Mouse (Mus musculus): ENCODE data around the gene Nr1i3. TPM values are rescaled to one million over a fixed set of nuclear protein-coding genes. Genes with fewer than 3 reads are reported as not detected.
A peak's percentile ranks its signal among the peaks of the same experiment; 100 is the strongest.

The Nr1i3 gene
- polyA plus RNA-seq, 1 experiment: not detected

GRCm38 (mm10) chr1:171245353-171245752 is 31.6 kb downstream of the Nr1i3 start:
- H3K27ac ChIP-seq (ENCODE audit: insufficient read depth, low read length): no peak overlapping the region
- H3K27me3 ChIP-seq (ENCODE audit: control insufficient read depth, insufficient read depth, low read length): no peaks in the 10 kb centered on the region
- H3K4me3 ChIP-seq (ENCODE audit: extremely low read depth, insufficient read depth, insufficient read length): no peak overlapping the region
- TF ChIP-seq CTCF (IDR thresholded peaks at IDR 0.05; ENCODE audit: extremely low read depth, insufficient read depth, insufficient read length, insufficient replicate concordance): no peak
- TF ChIP-seq POLR2A (IDR thresholded peaks at IDR 0.05; ENCODE audit: low read depth, low read length): no peak
- H3K4me1 ChIP-seq (ENCODE audit: control insufficient read depth, insufficient read depth, insufficient read length): peaks cover 4% of the 10 kb centered on the region; the same call in 1 of the 2 replicates
- peaks cover 16% of the 10 kb centered on the region for H3K36me3 ChIP-seq (ENCODE audit: control insufficient read depth, insufficient read depth, low read length)
- no peak for DNase-seq (ENCODE audit: low read depth in 1 of 2, low spot score in 2 of 2)
- 93% methylated on average over 8 of the region's 8 CpGs for WGBS

GRCm38 (mm10) chr1:171246709-171247452 is 33.1 kb downstream of the Nr1i3 start:
- Histone ChIP-seq H3K27me3 (ENCODE audit: control insufficient read depth, insufficient read depth, low read length) (0 out of 2 replicates have a peak, but pooled peaks cover 1% of the 10 kb centered on the region), H3K4me1 (ENCODE audit: control insufficient read depth, insufficient read depth, insufficient read length) (peaks cover 4% of the 10 kb centered on the region; the same call in 1 of the 2 replicates), H3K36me3 (ENCODE audit: control insufficient read depth, insufficient read depth, low read length) (peaks cover 9% of the 10 kb centered on the region), H3K27ac (ENCODE audit: insufficient read depth, low read length) (peak overlapping the region; percentile 67), H3K4me3 (ENCODE audit: extremely low read depth, insufficient read depth, insufficient read length) (peak overlapping the region; percentile 84)
- DNase-seq (ENCODE audit: low read depth in 1 of 2, low spot score in 2 of 2): peak; percentile 94 to 96
- TF ChIP-seq POLR2A (IDR thresholded peaks at IDR 0.05; ENCODE audit: low read depth, low read length): peak; percentile 77
- TF ChIP-seq CTCF (IDR thresholded peaks at IDR 0.05; ENCODE audit: extremely low read depth, insufficient read depth, insufficient read length, insufficient replicate concordance): peak; percentile 87
- WGBS: 1% methylated on average over 41 of the region's 41 CpGs

GRCm38 (mm10) chr1:171247453-171247841 is 33.7 kb downstream of the Nr1i3 start:
- Histone ChIP-seq H3K4me1 (ENCODE audit: control insufficient read depth, insufficient read depth, insufficient read length) (peaks cover 4% of the 10 kb centered on the region; the same call in 1 of the 2 replicates), H3K36me3 (ENCODE audit: control insufficient read depth, insufficient read depth, low read length) (peaks cover 6% of the 10 kb centered on the region), H3K27ac (ENCODE audit: insufficient read depth, low read length) (peak overlapping the region; percentile 67), H3K27me3 (ENCODE audit: control insufficient read depth, insufficient read depth, low read length) (0 out of 2 replicates have a peak, but pooled peaks cover 1% of the 10 kb centered on the region), H3K4me3 (ENCODE audit: extremely low read depth, insufficient read depth, insufficient read length) (peak overlapping the region; percentile 61)
- no peak for TF ChIP-seq POLR2A (IDR thresholded peaks at IDR 0.05; ENCODE audit: low read depth, low read length)
- no peak for DNase-seq (ENCODE audit: low read depth in 1 of 2, low spot score in 2 of 2)
- 21% methylated on average over 13 of the region's 13 CpGs for WGBS

GRCm38 (mm10) chr1:171247916-171248315 is 34.1 kb downstream of the Nr1i3 start:
- Histone ChIP-seq H3K27me3 (ENCODE audit: control insufficient read depth, insufficient read depth, low read length) (0 out of 2 replicates have a peak, but pooled peaks cover 1% of the 10 kb centered on the region), H3K4me3 (ENCODE audit: extremely low read depth, insufficient read depth, insufficient read length) (no peak overlapping the region), H3K36me3 (ENCODE audit: control insufficient read depth, insufficient read depth, low read length) (peaks cover 2% of the 10 kb centered on the region; the same call in 1 of the 2 replicates), H3K4me1 (ENCODE audit: control insufficient read depth, insufficient read depth, insufficient read length) (peaks cover 4% of the 10 kb centered on the region; the same call in 1 of the 2 replicates), H3K27ac (ENCODE audit: insufficient read depth, low read length) (peak overlapping the region; percentile 18)
- WGBS: 59% methylated on average over 4 of the region's 4 CpGs
- no peak for DNase-seq (ENCODE audit: low read depth in 1 of 2, low spot score in 2 of 2)
- no peak for TF ChIP-seq POLR2A (IDR thresholded peaks at IDR 0.05; ENCODE audit: low read depth, low read length)
- TF ChIP-seq CTCF (IDR thresholded peaks at IDR 0.05; ENCODE audit: extremely low read depth, insufficient read depth, insufficient read length, insufficient replicate concordance): no peak

DNA sequence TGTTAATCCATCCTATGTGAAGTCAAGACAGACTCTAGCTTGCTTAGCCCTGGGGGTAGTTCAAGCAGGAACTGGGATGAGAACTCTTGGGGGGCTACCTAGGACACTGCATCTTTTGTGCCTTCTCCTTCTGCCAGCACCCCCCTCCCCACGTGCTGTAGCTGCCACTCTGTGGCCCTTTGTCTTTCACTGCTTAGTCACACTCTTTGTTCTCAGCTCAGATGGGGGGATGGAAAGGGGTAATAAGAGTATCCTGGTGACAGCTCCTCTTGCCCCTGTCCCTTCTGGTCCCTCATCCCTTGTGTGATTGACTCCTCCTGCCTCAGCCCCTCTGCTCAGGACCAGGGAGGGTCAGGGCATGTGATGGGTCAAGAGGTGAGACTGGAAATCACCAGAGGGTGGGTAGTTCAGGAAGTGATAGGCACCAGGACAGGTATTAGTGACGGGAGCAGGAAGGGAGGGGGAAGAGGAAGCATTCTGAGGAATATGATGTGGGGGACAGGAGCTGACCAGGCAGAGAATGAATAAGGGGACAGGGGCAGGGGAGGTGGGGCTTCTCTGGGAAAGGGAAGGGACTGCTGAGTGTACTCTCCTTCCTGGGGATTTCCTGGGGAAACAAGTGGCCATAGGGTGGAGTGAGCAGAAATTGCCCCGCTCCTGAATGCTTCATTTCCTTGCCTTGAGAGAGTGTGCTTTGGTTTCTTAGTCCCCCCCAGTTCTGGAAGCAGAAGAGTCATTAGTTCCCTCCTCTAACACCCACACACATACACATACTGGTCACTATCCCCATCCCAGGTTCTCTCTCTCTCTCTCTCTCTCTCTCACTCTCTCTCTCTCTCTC is 34.8 kb downstream of the Nr1i3 start:
- Histone ChIP-seq H3K4me3 (ENCODE audit: extremely low read depth, insufficient read depth, insufficient read length) (no peak overlapping the region), H3K27ac (ENCODE audit: insufficient read depth, low read length) (peak overlapping the region; percentile 18), H3K27me3 (ENCODE audit: control insufficient read depth, insufficient read depth, low read length) (0 out of 2 replicates have a peak, but pooled peaks cover 1% of the 10 kb centered on the region), H3K36me3 (ENCODE audit: control insufficient read depth, insufficient read depth, low read length) (peaks cover 2% of the 10 kb centered on the region; the same call in 1 of the 2 replicates), H3K4me1 (ENCODE audit: control insufficient read depth, insufficient read depth, insufficient read length) (peaks cover 4% of the 10 kb centered on the region; the same call in 1 of the 2 replicates)
- 44% methylated on average over 3 of the region's 3 CpGs for WGBS
- no peak for DNase-seq (ENCODE audit: low read depth in 1 of 2, low spot score in 2 of 2)
- TF ChIP-seq CTCF (IDR thresholded peaks at IDR 0.05; ENCODE audit: extremely low read depth, insufficient read depth, insufficient read length, insufficient replicate concordance): no peak
- TF ChIP-seq POLR2A (IDR thresholded peaks at IDR 0.05; ENCODE audit: low read depth, low read length): no peak

GRCm38 (mm10) chr1:171249913-171250600 is 36.3 kb downstream of the Nr1i3 start, which contains the start of gene Adamts4:
TSS of gene Adamts4 (plus strand) at chr1:171250421.
- no peak within 1 kb of the TSS for H3K27ac ChIP-seq (ENCODE audit: insufficient read depth, low read length)
- 30% methylated on average over 5 of the region's 5 CpGs for WGBS
- no peaks in the 10 kb centered on the region for H3K36me3 ChIP-seq (ENCODE audit: control insufficient read depth, insufficient read depth, low read length)
- H3K4me1 ChIP-seq (ENCODE audit: control insufficient read depth, insufficient read depth, insufficient read length): peaks cover 4% of the 10 kb centered on the region; the same call in 1 of the 2 replicates
- DNase-seq (ENCODE audit: low read depth in 1 of 2, low spot score in 2 of 2): no peak
- 0 out of 2 replicates have a peak, but pooled peaks cover 1% of the 10 kb centered on the region for H3K27me3 ChIP-seq (ENCODE audit: control insufficient read depth, insufficient read depth, low read length)
- TF ChIP-seq CTCF (IDR thresholded peaks at IDR 0.05; ENCODE audit: extremely low read depth, insufficient read depth, insufficient read length, insufficient replicate concordance) (no peak), POLR2A (IDR thresholded peaks at IDR 0.05; ENCODE audit: low read depth, low read length) (no peak)
- no peak within 1 kb of the TSS for H3K4me3 ChIP-seq (ENCODE audit: extremely low read depth, insufficient read depth, insufficient read length)
